Mouse (Mus musculus) adrenal gland, adult (tissue): ENCODE data around the gene Btbd3.
A peak's percentile ranks its signal among the peaks of the same experiment; 100 is the strongest.

Experiments used
- DNase-seq, 2 experiments: peaks; one replicate each; pipeline ENCODE4 v3.0.0; 2022 to 2023; ENCODE audit warnings: low spot score in 1 of 2; ENCODE audit not compliant: inconsistent age in 2 of 2

Btbd3 gene

DNA sequence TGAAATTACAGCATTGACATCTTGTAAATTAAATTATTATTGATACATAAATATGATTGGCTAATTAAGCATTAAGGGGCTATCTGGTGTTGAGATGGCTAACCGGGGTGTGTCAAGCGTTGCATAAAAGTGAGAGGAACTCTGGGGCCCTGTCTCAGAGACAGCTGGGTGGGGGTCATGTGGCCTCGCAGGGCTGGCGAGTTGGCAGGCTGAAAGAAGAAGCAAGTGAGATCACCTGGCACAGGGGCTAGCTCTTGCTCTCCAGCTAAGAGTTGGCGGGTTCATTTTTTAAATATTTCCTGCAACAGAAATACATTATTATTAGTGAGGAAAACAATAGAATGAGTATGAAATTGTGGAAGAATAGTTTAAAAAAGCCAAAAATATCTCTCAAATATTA is 118.2 kb downstream of the Btbd3 start:
- no peak for DNase-seq

DNA sequence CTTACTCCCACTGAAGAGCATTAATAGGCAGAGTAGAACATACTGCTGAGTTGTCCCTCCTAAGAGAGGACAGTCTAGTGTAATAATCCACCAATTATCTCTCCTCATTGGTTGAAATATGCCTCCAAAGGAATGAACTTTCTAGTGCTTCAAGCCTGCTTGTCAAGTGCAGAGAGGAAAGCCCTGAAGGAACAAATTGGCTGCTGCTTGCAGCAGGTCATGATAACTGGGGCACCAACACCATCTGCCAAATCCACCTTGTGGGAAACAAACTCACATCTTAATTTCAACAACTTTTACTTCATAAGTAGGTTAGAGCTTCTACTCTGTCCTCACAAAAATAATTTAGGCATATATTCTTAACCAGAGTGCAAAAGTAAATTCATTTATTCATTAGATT is 122.5 kb downstream of the Btbd3 start:
- no peak for DNase-seq

DNA sequence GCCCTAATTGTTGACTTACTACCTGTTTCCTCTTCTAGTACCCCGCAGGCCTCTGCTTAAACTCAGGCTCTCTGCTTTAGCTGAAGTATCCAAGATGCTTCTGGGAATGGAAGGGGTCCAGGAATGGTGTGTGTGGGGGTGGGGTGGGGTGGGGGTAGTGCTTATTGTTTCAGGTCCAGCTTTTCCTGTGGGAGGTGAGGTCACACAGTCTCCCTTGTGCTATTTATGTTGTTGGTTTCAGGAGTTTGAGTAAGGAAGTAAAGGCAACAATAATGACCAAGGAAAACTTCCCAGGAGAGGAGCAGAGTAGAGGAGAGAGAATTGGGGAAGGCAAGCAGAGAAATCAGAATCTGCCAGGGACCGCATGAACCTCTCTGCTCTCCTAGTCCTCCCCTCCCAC is 128.4 kb downstream of the Btbd3 start:
- no peak for DNase-seq

DNA sequence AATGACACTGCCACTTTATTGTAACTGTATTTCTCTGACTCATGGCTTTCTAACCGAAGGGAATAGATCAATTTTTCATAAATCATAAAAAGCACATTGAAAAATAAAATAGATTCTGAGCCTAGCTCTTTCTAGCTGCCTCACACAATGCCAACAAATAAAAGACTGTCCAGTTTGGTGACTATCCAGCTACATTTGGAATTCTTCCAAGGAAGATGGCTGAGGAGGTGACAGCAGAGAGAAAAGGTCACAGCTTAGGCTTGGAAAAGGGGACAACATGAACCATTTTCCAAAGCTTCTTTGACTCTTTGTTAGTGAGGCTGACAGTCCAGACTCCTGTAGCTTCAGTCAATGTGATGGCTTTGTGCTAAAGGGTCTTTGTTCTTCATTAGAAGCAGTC is 132.2 kb downstream of the Btbd3 start:
- no peak for DNase-seq

DNA sequence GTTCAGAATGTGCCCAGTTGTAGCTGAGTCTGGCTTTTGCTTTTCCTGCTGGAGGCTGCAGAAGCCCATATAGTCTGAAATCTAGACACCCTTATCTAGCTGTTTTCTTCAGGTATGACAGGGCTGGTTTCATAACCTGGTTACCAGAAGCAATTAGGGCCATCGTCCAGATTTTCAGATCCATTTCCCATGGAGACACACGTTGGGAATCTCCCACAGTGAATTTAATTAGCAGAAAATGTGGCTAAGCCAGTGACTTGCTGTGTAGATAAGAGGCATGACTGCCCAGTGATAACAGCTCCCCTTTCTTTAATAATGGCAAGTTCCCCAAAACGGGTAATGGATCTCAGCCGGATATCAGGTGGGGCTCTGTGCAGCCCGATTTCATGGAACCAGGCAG is 146.7 kb downstream of the Btbd3 start:
- DNase-seq, result peak; percentile 4 to 37

DNA sequence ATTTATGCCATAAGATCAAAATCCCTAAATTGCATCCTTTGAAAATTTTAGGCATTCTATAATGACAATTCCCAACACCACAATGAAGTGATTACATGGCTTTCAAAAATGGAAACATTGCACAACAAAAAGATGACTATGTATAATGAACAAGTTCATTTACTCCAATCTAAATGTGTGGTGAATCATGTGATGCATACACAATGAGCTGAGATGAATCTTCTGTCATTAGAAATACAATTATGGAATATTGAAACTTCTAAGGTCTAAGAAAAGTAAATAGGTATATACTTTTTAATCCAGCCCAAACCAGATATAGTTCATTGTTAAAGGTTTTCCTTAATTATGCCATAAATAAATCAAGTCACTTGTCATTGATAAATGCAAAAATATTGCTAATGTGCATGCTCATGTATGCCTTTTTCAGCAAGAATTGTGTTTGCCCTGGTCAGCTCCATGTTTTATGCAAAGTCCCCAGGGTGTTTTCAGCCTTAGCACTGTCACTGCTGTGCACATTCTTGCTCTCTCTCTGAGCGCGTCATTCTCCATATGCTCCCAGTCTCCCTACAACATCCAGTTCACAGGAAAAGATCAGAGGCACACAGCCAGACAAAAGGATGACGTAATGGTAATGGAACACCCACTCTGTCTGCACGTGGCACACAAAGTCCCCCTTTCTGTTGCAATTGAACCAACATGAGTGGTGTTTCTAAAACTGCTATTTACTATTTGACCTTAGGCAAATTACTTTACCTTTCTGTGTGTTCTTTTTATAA is 149.6 kb downstream of the Btbd3 start:
- DNase-seq, result no peak

DNA sequence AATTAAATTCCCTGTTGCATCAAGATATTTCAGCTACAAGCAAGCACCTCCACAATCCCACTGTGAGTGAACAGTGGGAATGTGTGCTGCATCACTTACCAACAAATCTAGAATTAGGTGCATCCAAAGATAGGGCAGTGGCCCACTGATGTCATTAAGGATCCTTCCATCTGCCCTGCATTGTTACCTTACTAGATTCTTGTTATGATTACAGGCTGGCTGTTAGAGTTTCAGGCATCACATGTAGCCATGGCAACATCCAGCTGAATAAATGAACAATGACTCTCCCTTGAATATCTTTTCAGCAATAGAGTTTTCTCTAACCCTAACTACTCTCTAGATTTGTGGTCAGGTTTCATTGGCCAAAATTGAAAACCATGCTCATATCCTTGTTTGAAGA is 150.3 kb downstream of the Btbd3 start:
- no peak for DNase-seq

DNA sequence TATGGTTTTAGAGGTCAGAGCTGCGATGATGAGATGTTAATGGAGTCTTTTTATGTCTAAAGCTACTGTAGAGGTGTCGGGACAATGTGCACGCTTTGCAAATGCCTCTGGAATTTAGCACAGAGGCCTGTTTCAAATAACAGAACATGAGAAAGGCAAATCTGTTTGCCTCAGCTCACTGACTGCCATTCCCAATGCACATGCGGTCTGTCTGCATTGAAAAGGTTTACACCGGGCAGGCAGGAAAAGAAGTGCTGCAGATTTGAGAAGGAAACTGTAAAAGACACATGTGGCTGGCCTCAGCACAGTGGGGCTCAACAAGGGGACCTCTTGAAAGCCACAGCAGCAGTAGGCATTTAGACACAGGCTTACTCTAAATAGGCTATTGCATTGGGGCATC is 156.2 kb downstream of the Btbd3 start:
- no peak for DNase-seq

DNA sequence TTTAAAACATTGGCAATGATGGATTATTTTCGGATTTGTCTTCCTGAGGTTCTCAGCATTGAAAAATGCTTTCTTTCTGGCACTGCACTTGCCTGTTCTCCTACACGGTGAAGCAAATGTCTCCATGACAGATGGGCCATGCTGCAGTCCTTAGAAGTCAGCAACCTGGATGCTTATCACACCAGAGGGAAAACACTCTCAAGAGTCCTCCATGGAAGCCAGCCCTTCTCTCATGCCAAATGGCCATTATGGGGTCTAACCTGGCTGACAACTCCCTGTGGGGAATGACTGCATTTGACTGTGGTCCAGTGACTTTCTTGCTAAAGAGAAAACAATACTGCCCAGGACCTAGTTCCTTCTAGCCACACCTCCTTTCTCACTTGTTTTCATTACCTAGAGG is 166.0 kb downstream of the Btbd3 start:
- DNase-seq, result no peak

DNA sequence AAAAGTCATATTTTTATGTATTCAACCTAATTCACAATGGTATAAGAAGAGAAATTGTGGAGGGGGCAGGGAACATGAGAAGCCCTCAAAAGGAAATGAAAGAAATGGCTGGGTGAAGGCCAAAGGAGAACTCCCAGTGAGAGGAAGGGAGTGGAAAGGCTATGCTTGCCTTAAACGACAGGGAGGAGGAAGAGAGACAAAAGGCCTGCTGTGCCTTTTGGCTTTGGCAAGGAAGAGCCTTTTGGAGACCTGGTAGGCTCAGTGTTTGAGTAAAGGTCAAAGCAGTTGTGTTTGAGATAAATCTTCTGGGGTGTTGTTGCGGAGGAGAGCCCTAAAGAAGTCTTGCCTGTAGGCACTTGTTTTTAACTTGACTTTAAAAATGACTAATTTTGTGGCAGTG is 175.6 kb downstream of the Btbd3 start:
- DNase-seq, result no peak

DNA sequence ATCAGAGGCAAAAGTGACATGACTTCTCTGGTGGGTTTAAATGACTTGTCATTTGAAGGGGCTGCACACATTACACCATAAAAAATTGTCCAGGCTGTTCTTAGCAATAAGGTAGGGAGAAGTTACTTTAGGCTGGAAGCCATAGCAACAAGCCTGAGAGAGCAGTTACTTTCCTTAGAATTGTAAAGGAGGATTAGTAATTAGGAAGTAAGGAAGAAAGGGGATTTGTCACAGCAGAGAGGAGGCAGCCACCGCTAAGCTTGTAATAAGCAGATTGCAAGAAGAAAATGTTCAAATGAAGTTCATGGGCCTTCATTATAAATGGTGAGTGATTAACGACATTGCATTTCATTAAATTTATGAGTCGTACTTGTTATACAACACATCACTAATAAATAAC is 190.1 kb downstream of the Btbd3 start:
- DNase-seq, result no peak

DNA sequence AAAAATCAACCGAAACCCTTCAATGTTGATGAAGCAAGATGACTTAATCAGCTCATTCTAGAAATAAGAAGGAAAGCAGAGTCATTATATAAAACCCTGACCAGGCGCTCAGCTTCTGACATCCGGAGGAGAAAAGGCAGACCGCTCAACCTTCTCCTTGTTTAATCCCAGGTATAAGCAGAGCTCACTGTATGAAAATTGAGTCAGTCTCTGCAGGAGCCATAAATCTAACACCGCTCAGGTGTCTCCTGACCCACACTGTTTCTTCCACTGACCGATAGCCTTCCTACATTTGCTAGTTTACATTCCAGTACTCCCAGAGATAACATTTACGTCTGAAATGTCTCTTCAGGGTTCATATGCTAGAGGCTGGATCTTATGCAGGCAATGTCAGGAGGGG is 190.6 kb downstream of the Btbd3 start:
- no peak for DNase-seq

DNA sequence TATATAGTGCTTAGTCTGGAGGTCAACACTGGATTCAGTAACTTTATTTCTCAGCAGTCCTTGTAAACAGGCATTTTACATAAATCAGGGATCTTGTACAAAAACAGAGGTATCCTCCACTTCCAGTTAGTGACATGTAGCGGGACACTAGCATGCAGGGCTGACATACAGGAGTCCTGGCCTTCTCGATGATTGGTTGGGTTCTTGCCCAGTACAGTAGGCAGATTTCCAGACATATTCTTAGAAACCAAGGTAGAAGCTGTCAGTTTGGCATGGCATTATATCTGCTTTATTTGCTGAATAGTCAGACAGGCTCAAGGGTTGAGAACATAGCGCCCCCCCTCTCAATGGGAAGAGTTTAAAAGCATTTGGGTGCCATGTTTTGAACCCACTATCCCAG is 191.3 kb downstream of the Btbd3 start:
- no peak for DNase-seq

DNA sequence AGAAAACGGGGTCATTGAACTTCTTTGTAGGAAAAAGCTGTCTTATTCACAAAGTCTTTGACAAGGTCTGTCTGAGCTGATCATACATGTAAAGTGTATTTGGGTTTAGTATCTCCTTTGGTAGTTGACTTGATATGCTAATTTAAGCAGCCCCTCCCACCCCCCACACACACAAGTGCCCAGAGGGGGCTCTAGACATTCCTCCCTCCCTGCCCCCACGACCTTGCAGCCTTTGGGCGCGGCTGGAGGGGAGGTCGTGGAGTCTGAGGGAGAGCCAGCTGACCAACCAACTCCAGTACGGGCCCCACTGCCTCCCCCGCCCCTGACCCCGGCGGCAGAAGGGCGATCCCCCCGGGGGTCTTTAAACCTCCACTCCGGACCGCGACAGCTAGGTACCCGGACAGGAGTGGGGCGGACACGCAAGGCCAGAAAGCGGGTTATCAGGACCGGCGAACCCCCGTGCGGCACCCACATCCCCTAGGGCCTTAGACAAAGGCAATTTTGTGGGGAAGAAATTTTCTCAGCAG is 211.7 kb downstream of the Btbd3 start:
- DNase-seq, result no peak

DNA sequence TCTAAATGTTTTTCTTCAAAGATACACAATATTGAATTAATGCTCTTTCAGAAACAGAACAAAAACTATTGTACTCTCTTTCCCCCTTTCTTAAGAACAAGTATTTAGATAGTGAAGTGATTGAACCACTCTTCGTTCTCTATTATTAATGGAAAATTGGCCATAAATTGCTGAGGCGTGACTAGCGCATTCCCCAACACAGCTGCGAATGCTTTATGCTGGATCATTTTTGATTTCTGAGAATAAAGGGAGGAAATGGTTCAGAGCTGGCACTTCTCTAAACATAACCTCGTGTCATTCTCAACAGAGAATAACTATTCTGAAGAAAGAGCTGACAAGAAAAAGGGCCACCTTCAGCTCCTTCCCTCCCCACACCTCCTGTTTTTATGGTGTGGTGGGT is 217.0 kb downstream of the Btbd3 start:
- no peak for DNase-seq

DNA sequence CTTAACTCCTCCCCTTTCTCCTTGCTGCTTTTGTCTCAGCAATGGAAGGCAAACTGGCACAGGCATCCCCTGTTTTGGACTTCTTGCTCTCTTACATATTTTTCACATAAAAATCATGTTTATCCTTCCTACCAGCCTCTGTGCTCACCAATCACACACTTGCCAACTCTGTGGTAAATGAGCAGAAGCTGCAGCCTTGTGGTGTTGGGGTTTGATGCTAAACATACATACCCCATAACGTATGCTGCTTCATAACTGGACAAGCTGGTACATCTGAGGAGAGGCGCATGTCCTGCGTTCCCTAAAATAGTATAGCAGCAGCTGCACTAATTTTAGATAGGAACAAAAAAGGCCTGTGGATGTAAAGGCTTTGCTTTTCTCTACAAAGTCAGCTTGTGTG is 220.1 kb downstream of the Btbd3 start:
- no peak for DNase-seq

DNA sequence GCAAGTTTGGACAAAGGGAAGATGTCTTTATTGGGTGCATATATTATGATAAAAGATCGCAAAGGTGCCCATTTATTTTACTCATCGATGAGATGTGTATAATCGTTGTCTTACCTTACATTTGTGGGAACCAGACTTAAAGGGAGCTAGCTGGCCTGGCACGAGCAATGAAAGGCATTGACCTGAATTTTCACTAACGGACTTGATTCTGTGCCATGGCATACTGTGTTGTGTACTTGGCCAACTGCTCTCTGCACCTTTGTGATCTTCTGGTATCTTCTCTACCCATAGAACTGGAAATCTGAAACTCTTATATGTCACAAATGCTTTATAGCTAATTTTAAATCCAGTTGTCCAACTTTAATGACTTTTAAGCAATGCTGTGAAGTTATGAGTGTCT is 220.9 kb downstream of the Btbd3 start:
- DNase-seq, result no peak

DNA sequence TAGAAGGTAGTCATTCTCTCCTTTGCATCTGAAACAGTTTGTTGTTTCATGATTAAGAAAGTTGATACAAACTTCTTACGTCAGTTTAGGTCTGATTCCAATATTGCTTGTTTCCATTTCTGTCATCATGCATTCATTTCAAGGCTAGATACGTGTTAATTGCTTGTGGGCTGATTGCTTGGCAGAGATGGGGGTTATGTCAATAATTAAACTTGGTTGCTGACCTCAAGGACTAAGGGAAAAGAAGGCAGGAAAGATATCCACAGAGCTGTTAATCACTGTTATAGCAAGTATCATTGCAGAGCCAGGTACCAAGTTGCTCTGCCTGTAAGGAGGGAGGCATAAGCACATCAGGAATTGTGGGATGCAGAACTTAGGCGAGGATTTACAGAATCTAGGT is 226.2 kb downstream of the Btbd3 start:
- DNase-seq, result no peak

DNA sequence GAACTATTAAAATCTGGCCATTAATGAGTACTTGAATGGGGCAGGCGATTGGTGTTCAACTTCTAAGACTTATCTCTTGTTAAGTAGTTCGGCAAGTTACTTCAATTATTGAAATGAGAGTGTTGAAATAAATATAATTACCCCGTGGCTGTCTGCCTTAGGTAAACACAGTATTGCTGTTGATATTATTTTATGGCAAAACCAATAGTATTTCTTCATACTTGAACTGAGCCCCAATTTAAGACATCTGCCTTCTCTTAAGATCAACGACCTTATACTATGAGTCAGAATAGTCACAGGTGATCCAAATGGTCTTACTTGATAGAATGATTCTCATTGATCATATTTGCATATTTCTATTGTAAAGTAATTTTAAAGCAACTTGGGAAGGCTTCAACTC is 228.5 kb downstream of the Btbd3 start:
- DNase-seq, result no peak

DNA sequence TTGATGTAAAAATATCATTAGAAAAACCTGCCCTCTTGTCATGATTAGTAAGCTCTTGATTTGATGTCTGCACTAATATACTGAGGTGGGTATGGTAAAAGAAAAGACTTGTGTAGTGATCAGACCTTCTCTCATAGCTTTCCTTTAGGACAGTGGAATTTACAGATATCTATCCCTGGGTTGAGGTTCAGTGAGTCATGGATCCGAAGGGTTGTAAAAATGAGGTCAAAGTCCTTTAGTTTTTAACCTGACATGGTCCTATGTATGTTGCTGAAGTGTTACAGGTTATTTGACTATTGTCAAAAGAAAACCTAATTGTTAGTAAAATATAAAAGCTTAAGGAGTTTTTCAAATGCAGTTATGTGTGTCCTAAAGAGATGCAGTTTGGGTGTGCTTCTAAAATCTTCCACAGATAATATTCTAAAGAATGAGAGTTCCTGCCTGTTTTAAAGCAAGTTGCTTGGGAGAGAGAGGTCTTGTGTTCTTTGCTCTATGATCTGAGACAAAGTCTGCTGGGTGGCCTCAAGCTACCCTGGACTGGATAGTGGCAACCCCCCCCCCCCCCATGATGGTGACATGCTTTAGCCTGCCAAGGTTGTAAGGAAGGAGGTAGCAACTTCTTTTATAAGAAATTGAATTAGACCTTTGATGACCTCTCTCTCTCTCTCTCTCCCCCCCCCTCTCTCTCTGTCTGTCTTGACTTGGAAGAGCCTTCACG is 234.5 kb downstream of the Btbd3 start:
- no peak for DNase-seq

DNA sequence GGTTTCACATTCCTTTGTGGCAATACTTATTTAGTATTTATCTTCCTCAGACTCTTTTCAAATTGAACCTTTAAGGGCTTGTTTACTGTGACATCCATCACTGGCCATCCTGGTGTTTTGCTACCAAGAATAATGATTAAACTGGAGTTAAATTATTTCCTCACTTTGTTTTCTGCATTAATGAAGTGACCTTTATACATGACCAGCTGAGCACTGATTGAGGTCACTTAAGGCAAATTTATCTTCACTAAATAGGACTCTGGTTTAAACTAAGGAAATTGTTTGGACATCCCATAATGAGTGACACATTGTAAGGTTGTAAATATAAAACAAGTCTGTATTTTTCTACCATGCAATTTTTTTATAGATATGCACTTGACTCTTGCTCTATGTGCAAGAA is 235.8 kb downstream of the Btbd3 start:
- no peak for DNase-seq

DNA sequence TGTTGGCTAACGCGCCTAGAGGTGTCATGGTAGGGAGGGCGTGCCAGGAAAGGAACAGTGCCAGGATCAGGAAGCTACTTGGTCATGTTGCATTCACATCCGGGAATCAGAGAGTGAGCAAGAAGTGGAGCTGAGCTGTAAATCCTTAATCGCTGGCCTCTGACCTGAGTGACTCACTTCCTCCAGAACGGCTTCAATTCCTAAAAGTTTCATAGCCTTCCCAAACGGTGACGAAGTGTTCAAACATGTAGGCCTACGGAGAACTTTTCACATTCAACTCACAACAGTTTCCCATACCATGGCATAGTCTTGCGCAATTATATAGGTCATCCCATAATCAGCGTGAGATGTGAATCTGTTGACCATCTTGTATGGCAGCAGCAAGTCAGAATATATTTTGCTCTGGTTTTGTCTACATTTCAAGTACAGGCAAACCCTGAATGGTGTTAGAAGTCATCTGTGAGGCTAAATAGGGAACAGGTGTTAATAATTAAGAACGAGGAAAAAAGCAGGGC is 247.6 kb downstream of the Btbd3 start:
- no peak for DNase-seq
